Mouse (Mus musculus): ENCODE measurements around the gene Secisbp2l.

DNA sequence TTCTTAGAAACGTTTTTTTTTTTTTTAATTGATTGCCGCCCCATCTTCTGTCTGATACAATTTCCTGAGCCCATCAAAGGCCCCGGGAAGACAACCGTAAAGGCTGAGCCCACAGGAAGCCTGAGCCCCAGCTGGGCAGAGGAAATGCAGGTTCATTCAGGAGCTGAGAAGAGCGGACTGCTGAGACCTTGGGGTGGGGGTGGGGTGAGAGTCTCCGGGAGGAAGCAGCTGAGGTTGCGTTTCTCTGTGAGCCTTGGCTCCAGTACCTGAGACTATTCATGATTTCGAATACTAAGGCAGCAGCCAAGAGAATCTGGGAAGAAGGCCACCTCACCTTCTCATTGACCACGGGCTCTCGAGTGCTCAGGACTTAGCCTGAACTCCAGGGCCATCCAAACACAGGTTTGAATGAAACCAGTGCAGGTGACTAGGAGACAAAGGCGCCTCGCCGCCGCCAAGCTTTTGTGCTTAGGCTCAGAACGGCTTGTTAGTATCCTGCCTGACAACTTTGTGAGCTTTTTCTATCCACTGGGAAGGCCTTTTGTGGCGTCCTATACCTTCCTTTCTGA lies 58.0 kb downstream of the Secisbp2l start:
- no peak for TF ChIP-seq POLR2A (IDR thresholded peaks at IDR 0.05; ENCODE audit: low read depth, low read length)
- TF ChIP-seq CTCF (IDR thresholded peaks at IDR 0.05; ENCODE audit: extremely low read depth, insufficient read length, insufficient replicate concordance, low read depth, low read length): no peak

All from small intestine, adult 2 months (tissue).